Mouse (Mus musculus) forebrain, postnatal 0 days (tissue): ENCODE data around the gene Selenoo. TPM values are rescaled to one million over a fixed set of nuclear protein-coding genes. Genes with fewer than 3 reads are reported as not detected.

Experiments
- ATAC-seq: fragments of 200-750 bp; cut with Nextera tagmentation; 2 replicates; pipeline ENCODE4 v1.8.0; 2017; ENCODE audit warnings: mild to moderate bottlenecking, moderate library complexity
- DNase-seq: peaks from one replicate; pipeline ENCODE4 v3.0.0-alpha.2; 2015
- H3K27ac ChIP-seq: fragments of 300-500 bp; sonication (generic); 2 replicates; pipeline ENCODE4 v1.5.1; 2014; ENCODE audit warnings: low read depth, mild to moderate bottlenecking, antibody characterized with exemption, low read length, moderate library complexity, mixed read lengths
- H3K27me3 ChIP-seq: fragments of 300-500 bp; sonication (generic); 2 replicates; pipeline ENCODE4 v1.6.1; 2014; ENCODE audit warnings: mild to moderate bottlenecking, low read length, mixed read lengths; ENCODE audit not compliant: insufficient read depth
- H3K36me3 ChIP-seq: fragments of 300-500 bp; sonication (generic); 2 replicates; pipeline ENCODE4 v1.6.1; 2014; ENCODE audit warnings: mild to moderate bottlenecking, moderate library complexity; ENCODE audit not compliant: insufficient read depth
- H3K4me1 ChIP-seq: fragments of 300-500 bp; sonication (generic); 2 replicates; pipeline ENCODE4 v1.6.1; 2014; ENCODE audit warnings: antibody characterized with exemption; ENCODE audit not compliant: insufficient read depth
- H3K4me2 ChIP-seq: fragments of 300-500 bp; sonication (generic); 2 replicates; pipeline ENCODE4 v1.6.1; 2014; ENCODE audit warnings: low read depth, mild to moderate bottlenecking, moderate library complexity
- H3K4me3 ChIP-seq: fragments of 300-500 bp; sonication (generic); 2 replicates; pipeline ENCODE4 v1.5.1; 2014; ENCODE audit warnings: low read depth, low read length, mixed read lengths
- H3K9ac ChIP-seq: fragments of 300-500 bp; sonication (generic); 2 replicates; pipeline ENCODE4 v1.6.1; 2014; ENCODE audit warnings: mild to moderate bottlenecking
- H3K9me3 ChIP-seq: fragments of 300-500 bp; sonication (generic); 2 replicates; pipeline ENCODE4 v1.6.1; 2016; ENCODE audit warnings: low read length
- CTCF ChIP-seq: sonication (generic); IDR thresholded peaks from 2 replicates; pipeline ENCODE4 v1.5.1; 2016; ENCODE audit warnings: antibody characterized with exemption, control low read depth, low read depth
- WGBS: fragments of 180-500 bp; shearing (Covaris S2); extraction: QIAGEN DNeasy Blood & Tissue Kit; methylation state at CpG from one replicate; pipeline ENCODE4 v1.1.7; 2014; 5-methylcytosine and 5-hydroxymethylcytosine counted together
- polyA plus RNA-seq: library from polyadenylated mRNA; unstranded; fragments of >200 nt; fragmentation: Nextera tagmentation; extraction: Ambion mirVana; gene quantifications from 2 replicates; pipeline ENCODE4 v1.2.1, GENCODE M21; 2015
- total RNA-seq: library from RNA; depleted of rRNA; stranded (reverse); fragments of >200 nt; gene quantifications from 2 replicates; pipeline ENCODE4 v1.2.3, GENCODE M21; 2014

Selenoo gene
- total and polyA plus RNA-seq, 2 experiments from 2014 or later = 19.6 to 47.9 TPM

- ATAC-seq (peak; percentile 95), DNase-seq (peak; percentile 93)
- peak overlapping the region; percentile 80 for H3K27ac ChIP-seq
- H3K4me1 ChIP-seq = peaks cover 19% of the 10 kb centered on the region
- H3K4me3 ChIP-seq = peak overlapping the region; percentile 91
- H3K9me3 ChIP-seq = no peaks in the 10 kb centered on the region
- peak; percentile 52 for TF ChIP-seq CTCF
- 2% methylated on average over 45 of the region's 59 CpGs for WGBS
- peak overlapping the region; percentile 81 for H3K4me2 ChIP-seq
- peak overlapping the region; percentile 83 for H3K9ac ChIP-seq
- H3K36me3 ChIP-seq = peaks cover 8% of the 10 kb centered on the region; the same call in 1 of the 2 replicates
- no peaks in the 10 kb centered on the region for H3K27me3 ChIP-seq
Observed at GRCm38 (mm10) chr15:89075478-89076147, 13.3 kb upstream of the Selenoo start.

- WGBS = 1% methylated on average over 36 of the region's 39 CpGs
- peaks cover 10% of the 10 kb centered on the region; the same call in 1 of the 2 replicates for H3K36me3 ChIP-seq
- H3K27me3 ChIP-seq = no peaks in the 10 kb centered on the region
- peak overlapping the region; percentile 91 for H3K4me3 ChIP-seq
- peak overlapping the region; percentile 81 for H3K4me2 ChIP-seq
- peak overlapping the region; percentile 83 for H3K9ac ChIP-seq
- ATAC-seq (no peak; the same call in none of the 2 replicates), DNase-seq (peak; percentile 61)
- H3K9me3 ChIP-seq = no peaks in the 10 kb centered on the region
- peaks cover 19% of the 10 kb centered on the region for H3K4me1 ChIP-seq
- H3K27ac ChIP-seq = peak overlapping the region; percentile 80
- TF ChIP-seq CTCF = 0 out of 2 replicates have a peak, but pooled peaks have one; percentile 12
Observed at GRCm38 (mm10) chr15:89076156-89076731, 12.6 kb upstream of the Selenoo start.

- no peaks in the 10 kb centered on the region for H3K27me3 ChIP-seq
- TF ChIP-seq CTCF = no peak
- WGBS = 76% methylated on average over 9 of the region's 9 CpGs
- ATAC-seq = no peak
- H3K27ac ChIP-seq = no peak overlapping the region
- no peak overlapping the region for H3K9ac ChIP-seq
- H3K4me3 ChIP-seq = no peak overlapping the region
- peak overlapping the region; percentile 8; the same call in 1 of the 2 replicates for H3K4me2 ChIP-seq
- H3K36me3 ChIP-seq = peaks cover 30% of the 10 kb centered on the region
- DNase-seq = no peak
- no peaks in the 10 kb centered on the region for H3K9me3 ChIP-seq
- H3K4me1 ChIP-seq = peaks cover 19% of the 10 kb centered on the region
Observed at GRCm38 (mm10) chr15:89078208-89078836, 10.6 kb upstream of the Selenoo start.

- Histone ChIP-seq H3K9me3 (no peaks in the 10 kb centered on the region), H3K9ac (no peak overlapping the region), H3K36me3 (peaks cover 59% of the 10 kb centered on the region), H3K27me3 (no peaks in the 10 kb centered on the region), H3K4me2 (no peak overlapping the region), H3K4me1 (peaks cover 4% of the 10 kb centered on the region; the same call in 1 of the 2 replicates), H3K4me3 (no peak overlapping the region), H3K27ac (no peak overlapping the region)
- no peak for ATAC-seq
- TF ChIP-seq CTCF = no peak
- WGBS = 97% methylated on average over 1 of the region's 1 CpGs
- DNase-seq = no peak
Observed at GRCm38 (mm10) chr15:89083906-89084305, 5.0 kb upstream of the Selenoo start.

GRCm38 (mm10) chr15:89084826-89085225, 4.1 kb upstream of the Selenoo start:
- Histone ChIP-seq H3K9me3 (no peaks in the 10 kb centered on the region), H3K4me1 (peaks cover 4% of the 10 kb centered on the region; the same call in 1 of the 2 replicates), H3K9ac (no peak overlapping the region), H3K27ac (no peak overlapping the region), H3K4me3 (no peak overlapping the region), H3K4me2 (no peak overlapping the region), H3K27me3 (no peaks in the 10 kb centered on the region), H3K36me3 (peaks cover 56% of the 10 kb centered on the region)
- WGBS = 91% methylated on average over 2 of the region's 2 CpGs
- ATAC-seq (no peak), DNase-seq (no peak)
- TF ChIP-seq CTCF = no peak

- Histone ChIP-seq H3K27me3 (no peaks in the 10 kb centered on the region), H3K27ac (peak overlapping the region; percentile 84), H3K4me3 (peak overlapping the region; percentile 97), H3K4me1 (peaks cover 8% of the 10 kb centered on the region; the same call in 1 of the 2 replicates), H3K9me3 (no peaks in the 10 kb centered on the region), H3K9ac (peak overlapping the region; percentile 88), H3K36me3 (peaks cover 35% of the 10 kb centered on the region), H3K4me2 (peak overlapping the region; percentile 94)
- ATAC-seq = peak; percentile 67
- WGBS = 2% methylated on average over 68 of the region's 68 CpGs
- TF ChIP-seq CTCF = no peak
- DNase-seq = peak; percentile 33
Observed at GRCm38 (mm10) chr15:89089248-89090051, 566 bp downstream of the Selenoo start.
